Mouse (Mus musculus) heart, adult 2 months (tissue): ENCODE data around the gene Add2.

Experiments used
- CTCF ChIP-seq: fragments of 200-600 bp; IDR thresholded peaks from 2 replicates; pipeline ENCODE4 v1.8.1; 2022; ENCODE audit warnings: antibody characterized with exemption, mild to moderate bottlenecking, moderate library complexity
- EP300 ChIP-seq: fragments of 200-500 bp; IDR thresholded peaks from 2 replicates; pipeline ENCODE4 v1.6.1; 2011; ENCODE audit warnings: low read depth, low read length, control low read depth; ENCODE audit not compliant: insufficient read depth
- POLR2A ChIP-seq: fragments of 200-500 bp; IDR thresholded peaks from 2 replicates; pipeline ENCODE4 v1.6.1; 2011; ENCODE audit warnings: mild to moderate bottlenecking, low read depth, low read length, control low read depth; ENCODE audit not compliant: insufficient read depth

- TF ChIP-seq POLR2A = no peak
- no peak for TF ChIP-seq CTCF
- no peak for TF ChIP-seq EP300
Measured at GRCm38 (mm10) chr6:86106045-86106444, 77.6 kb downstream of the Add2 start.
